Mouse (Mus musculus) hindbrain, embryonic 13.5 days (tissue): ENCODE data around the gene Phlpp1. TPM values are rescaled to one million over a fixed set of nuclear protein-coding genes. Genes with fewer than 3 reads are reported as not detected.

Experiments
- ATAC-seq: fragments of 200-750 bp; cut with Nextera tagmentation; 2 replicates; pipeline ENCODE4 v1.8.0; 2017; ENCODE audit warnings: moderate TSS enrichment; ENCODE audit not compliant: low FRiP score
- H3K27ac ChIP-seq: fragments of 300-500 bp; sonication (generic); 2 replicates; pipeline ENCODE4 v1.5.1; 2015; ENCODE audit warnings: inconsistent platforms, mild to moderate bottlenecking, moderate library complexity
- H3K27me3 ChIP-seq: fragments of 300-500 bp; sonication (generic); 2 replicates; pipeline ENCODE4 v1.6.1; 2015; ENCODE audit warnings: mild to moderate bottlenecking, inconsistent platforms
- H3K36me3 ChIP-seq: fragments of 300-500 bp; sonication (generic); 2 replicates; pipeline ENCODE4 v1.6.1; 2015; ENCODE audit warnings: mild to moderate bottlenecking, inconsistent platforms
- H3K4me1 ChIP-seq: fragments of 300-500 bp; sonication (generic); replicated peaks from 2 replicates; pipeline ENCODE4 v1.6.1; 2015; ENCODE audit warnings: inconsistent platforms
- H3K4me2 ChIP-seq: fragments of 300-500 bp; sonication (generic); 2 replicates; pipeline ENCODE4 v1.6.1; 2015; ENCODE audit warnings: inconsistent platforms, mild to moderate bottlenecking, moderate library complexity
- H3K4me3 ChIP-seq: fragments of 300-500 bp; sonication (generic); 2 replicates; pipeline ENCODE4 v1.5.1; 2015; ENCODE audit warnings: mild to moderate bottlenecking, inconsistent platforms
- H3K9ac ChIP-seq: fragments of 300-500 bp; sonication (generic); 2 replicates; pipeline ENCODE4 v1.6.1; 2015; ENCODE audit warnings: mild to moderate bottlenecking, inconsistent platforms
- H3K9me3 ChIP-seq: fragments of 300-500 bp; sonication (generic); 2 replicates; pipeline ENCODE4 v1.6.1; 2016; ENCODE audit warnings: inconsistent platforms
- WGBS: fragments of 180-500 bp; shearing (Covaris S2); methylation state at CpG from one replicate; pipeline ENCODE4 v1.1.7; 2015; 5-methylcytosine and 5-hydroxymethylcytosine counted together
- polyA plus RNA-seq: library from polyadenylated mRNA; unstranded; fragments of >200 nt; fragmentation: Nextera tagmentation; extraction: Ambion mirVana; gene quantifications from 2 replicates; pipeline ENCODE4 v1.2.1, GENCODE M21; 2015

Phlpp1 gene
- polyA plus RNA-seq, 1 experiment from 2014 or later: 6.8 TPM

DNA sequence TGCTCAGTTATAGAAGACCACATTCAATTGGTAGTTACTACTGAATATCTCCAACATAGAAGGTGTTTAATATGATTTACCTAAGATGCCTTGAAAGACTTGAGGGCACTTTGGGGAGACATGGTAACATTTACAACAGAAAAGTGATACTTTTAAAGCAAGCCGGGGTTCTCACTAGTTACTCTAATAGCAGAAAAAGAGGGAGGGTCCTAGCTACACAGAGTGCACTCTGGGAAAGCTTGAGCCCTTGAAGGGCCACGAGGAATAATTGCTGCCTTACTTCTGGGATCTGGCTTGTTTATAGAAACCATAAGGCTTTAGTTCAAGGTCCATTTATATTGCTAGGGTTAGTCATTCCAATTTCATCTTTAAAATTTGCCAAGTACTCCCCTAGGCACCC lies 14.5 kb downstream of the Phlpp1 start:
- Histone ChIP-seq H3K27ac (no peak overlapping the region), H3K9me3 (no peaks in the 10 kb centered on the region), H3K9ac (no peak overlapping the region), H3K4me1 (peaks cover 8% of the 10 kb centered on the region), H3K4me3 (no peak overlapping the region), H3K4me2 (no peak overlapping the region), H3K36me3 (no peaks in the 10 kb centered on the region), H3K27me3 (no peaks in the 10 kb centered on the region)
- ATAC-seq: no peak
- 72% methylated on average over 2 of the region's 2 CpGs for WGBS

GRCm38 (mm10) chr1:106187480-106187879 lies 15.9 kb downstream of the Phlpp1 start:
- no peak overlapping the region for H3K4me3 ChIP-seq
- H3K27ac ChIP-seq: no peak overlapping the region
- no peak overlapping the region for H3K9ac ChIP-seq
- H3K4me2 ChIP-seq: no peak overlapping the region
- H3K4me1 ChIP-seq: peaks cover 12% of the 10 kb centered on the region
- no peaks in the 10 kb centered on the region for H3K9me3 ChIP-seq
- H3K27me3 ChIP-seq: no peaks in the 10 kb centered on the region
- H3K36me3 ChIP-seq: no peaks in the 10 kb centered on the region
- ATAC-seq: no peak

GRCm38 (mm10) chr1:106188756-106189155 lies 17.2 kb downstream of the Phlpp1 start:
- Histone ChIP-seq H3K4me3 (no peak overlapping the region), H3K4me1 (peaks cover 25% of the 10 kb centered on the region), H3K9me3 (no peaks in the 10 kb centered on the region), H3K9ac (no peak overlapping the region), H3K4me2 (no peak overlapping the region), H3K27ac (no peak overlapping the region), H3K27me3 (no peaks in the 10 kb centered on the region), H3K36me3 (no peaks in the 10 kb centered on the region)
- ATAC-seq: no peak
- 89% methylated on average over 3 of the region's 3 CpGs for WGBS

- ATAC-seq: no peak
These were observed 17.8 kb downstream of the Phlpp1 start for GRCm38 (mm10) chr1:106189311-106189710.

GRCm38 (mm10) chr1:106190695-106191094 lies 19.1 kb downstream of the Phlpp1 start:
- no peak for ATAC-seq
- no peak overlapping the region for H3K9ac ChIP-seq
- H3K4me1 ChIP-seq: peaks cover 22% of the 10 kb centered on the region
- H3K27ac ChIP-seq: no peak overlapping the region
- H3K27me3 ChIP-seq: no peaks in the 10 kb centered on the region
- H3K4me3 ChIP-seq: no peak overlapping the region
- no peak overlapping the region for H3K4me2 ChIP-seq
- no peaks in the 10 kb centered on the region for H3K9me3 ChIP-seq
- WGBS: 58% methylated on average over 3 of the region's 3 CpGs
- no peaks in the 10 kb centered on the region for H3K36me3 ChIP-seq

More at GRCm38 (mm10) chr1:106189311-106189710, 17.8 kb downstream of the Phlpp1 start:
- H3K4me3 ChIP-seq: no peak overlapping the region
- H3K9ac ChIP-seq: no peak overlapping the region
- no peaks in the 10 kb centered on the region for H3K9me3 ChIP-seq
- H3K4me2 ChIP-seq: no peak overlapping the region
- no peak overlapping the region for H3K27ac ChIP-seq
- no peaks in the 10 kb centered on the region for H3K27me3 ChIP-seq
- peaks cover 26% of the 10 kb centered on the region for H3K4me1 ChIP-seq
- WGBS: 90% methylated on average over 5 of the region's 5 CpGs
- no peaks in the 10 kb centered on the region for H3K36me3 ChIP-seq

- Histone ChIP-seq H3K27me3 (no peaks in the 10 kb centered on the region), H3K4me1 (peaks cover 19% of the 10 kb centered on the region), H3K9ac (no peak overlapping the region), H3K27ac (no peak overlapping the region), H3K9me3 (no peaks in the 10 kb centered on the region), H3K4me3 (no peak overlapping the region), H3K4me2 (no peak overlapping the region), H3K36me3 (no peaks in the 10 kb centered on the region)
- 65% methylated on average over 8 of the region's 8 CpGs for WGBS
- ATAC-seq: no peak
These were observed 20.3 kb downstream of the Phlpp1 start for GRCm38 (mm10) chr1:106191885-106192284.

GRCm38 (mm10) chr1:106192864-106193470 lies 21.4 kb downstream of the Phlpp1 start:
- Histone ChIP-seq H3K27ac (no peak overlapping the region), H3K4me3 (no peak overlapping the region), H3K9ac (no peak overlapping the region), H3K9me3 (no peaks in the 10 kb centered on the region), H3K4me1 (peaks cover 27% of the 10 kb centered on the region), H3K27me3 (no peaks in the 10 kb centered on the region), H3K36me3 (no peaks in the 10 kb centered on the region), H3K4me2 (no peak overlapping the region)
- 57% methylated on average over 8 of the region's 8 CpGs for WGBS
- ATAC-seq: no peak

GRCm38 (mm10) chr1:106193487-106193886 lies 21.9 kb downstream of the Phlpp1 start:
- Histone ChIP-seq H3K4me1 (peaks cover 32% of the 10 kb centered on the region), H3K4me2 (no peak overlapping the region), H3K27me3 (no peaks in the 10 kb centered on the region), H3K9ac (no peak overlapping the region), H3K4me3 (no peak overlapping the region), H3K9me3 (no peaks in the 10 kb centered on the region), H3K27ac (no peak overlapping the region), H3K36me3 (no peaks in the 10 kb centered on the region)
- 72% methylated on average over 3 of the region's 3 CpGs for WGBS
- ATAC-seq: no peak

- Histone ChIP-seq H3K36me3 (no peaks in the 10 kb centered on the region), H3K9ac (no peak overlapping the region), H3K27me3 (no peaks in the 10 kb centered on the region), H3K27ac (no peak overlapping the region), H3K9me3 (no peaks in the 10 kb centered on the region), H3K4me1 (peaks cover 37% of the 10 kb centered on the region), H3K4me2 (no peak overlapping the region), H3K4me3 (no peak overlapping the region)
- ATAC-seq: no peak
- 65% methylated on average over 3 of the region's 3 CpGs for WGBS
These were observed 22.7 kb downstream of the Phlpp1 start for GRCm38 (mm10) chr1:106194263-106194662.

DNA sequence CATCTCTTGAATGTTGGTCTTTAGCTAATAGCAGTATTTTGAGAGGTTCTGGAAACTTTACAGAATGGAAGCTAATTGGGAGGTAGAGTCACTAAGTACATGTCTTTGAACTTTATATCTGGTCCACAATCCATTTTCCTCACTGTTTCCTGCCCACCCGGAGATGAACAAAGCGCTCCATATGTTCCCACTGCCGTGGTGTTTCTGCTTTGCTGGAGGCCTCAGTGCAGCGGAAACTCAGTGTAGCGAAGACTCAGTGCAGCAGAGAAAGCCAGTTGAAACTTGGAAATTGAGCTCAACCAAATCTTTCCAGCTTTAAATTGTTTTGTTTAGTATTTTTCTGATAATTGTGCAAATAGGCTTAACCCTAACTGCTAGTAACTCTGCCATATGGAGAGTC lies 26.4 kb downstream of the Phlpp1 start:
- peaks cover 61% of the 10 kb centered on the region for H3K4me1 ChIP-seq
- no peak overlapping the region for H3K4me3 ChIP-seq
- H3K27me3 ChIP-seq: no peaks in the 10 kb centered on the region
- H3K9me3 ChIP-seq: no peaks in the 10 kb centered on the region
- H3K27ac ChIP-seq: peak overlapping the region; percentile 18; the same call in 1 of the 2 replicates
- H3K36me3 ChIP-seq: no peaks in the 10 kb centered on the region
- no peak for ATAC-seq
- H3K4me2 ChIP-seq: no peak overlapping the region
- no peak overlapping the region for H3K9ac ChIP-seq
- WGBS: 52% methylated on average over 5 of the region's 5 CpGs

GRCm38 (mm10) chr1:106199109-106199508 lies 27.6 kb downstream of the Phlpp1 start:
- 35% methylated on average over 4 of the region's 4 CpGs for WGBS
- Histone ChIP-seq H3K4me3 (no peak overlapping the region), H3K4me1 (peaks cover 59% of the 10 kb centered on the region), H3K9ac (no peak overlapping the region), H3K27me3 (no peaks in the 10 kb centered on the region), H3K4me2 (no peak overlapping the region), H3K27ac (peak overlapping the region; percentile 86), H3K36me3 (no peaks in the 10 kb centered on the region), H3K9me3 (no peaks in the 10 kb centered on the region)
- no peak for ATAC-seq

GRCm38 (mm10) chr1:106199686-106200085 lies 28.1 kb downstream of the Phlpp1 start:
- peak overlapping the region; percentile 86 for H3K27ac ChIP-seq
- ATAC-seq: peak; percentile 86
- H3K4me3 ChIP-seq: no peak overlapping the region
- no peaks in the 10 kb centered on the region for H3K27me3 ChIP-seq
- H3K4me2 ChIP-seq: peak overlapping the region; percentile 13
- no peak overlapping the region for H3K9ac ChIP-seq
- no peaks in the 10 kb centered on the region for H3K36me3 ChIP-seq
- WGBS: 4% methylated on average over 2 of the region's 2 CpGs
- H3K9me3 ChIP-seq: no peaks in the 10 kb centered on the region
- peaks cover 64% of the 10 kb centered on the region for H3K4me1 ChIP-seq

- no peaks in the 10 kb centered on the region for H3K36me3 ChIP-seq
- 95% methylated on average over 1 of the region's 1 CpGs for WGBS
- H3K9me3 ChIP-seq: no peaks in the 10 kb centered on the region
These were observed 29.5 kb downstream of the Phlpp1 start for GRCm38 (mm10) chr1:106201025-106201424.

More at GRCm38 (mm10) chr1:106201025-106201424, 29.5 kb downstream of the Phlpp1 start:
- Histone ChIP-seq H3K4me2 (no peak overlapping the region), H3K4me1 (peaks cover 64% of the 10 kb centered on the region), H3K4me3 (no peak overlapping the region), H3K27me3 (no peaks in the 10 kb centered on the region), H3K27ac (peak overlapping the region; percentile 55; the same call in 1 of the 2 replicates), H3K9ac (no peak overlapping the region)
- ATAC-seq: no peak
